Comparison of ENCODE assay signal across 16 mouse cellular contexts in the genomic region with DNA sequence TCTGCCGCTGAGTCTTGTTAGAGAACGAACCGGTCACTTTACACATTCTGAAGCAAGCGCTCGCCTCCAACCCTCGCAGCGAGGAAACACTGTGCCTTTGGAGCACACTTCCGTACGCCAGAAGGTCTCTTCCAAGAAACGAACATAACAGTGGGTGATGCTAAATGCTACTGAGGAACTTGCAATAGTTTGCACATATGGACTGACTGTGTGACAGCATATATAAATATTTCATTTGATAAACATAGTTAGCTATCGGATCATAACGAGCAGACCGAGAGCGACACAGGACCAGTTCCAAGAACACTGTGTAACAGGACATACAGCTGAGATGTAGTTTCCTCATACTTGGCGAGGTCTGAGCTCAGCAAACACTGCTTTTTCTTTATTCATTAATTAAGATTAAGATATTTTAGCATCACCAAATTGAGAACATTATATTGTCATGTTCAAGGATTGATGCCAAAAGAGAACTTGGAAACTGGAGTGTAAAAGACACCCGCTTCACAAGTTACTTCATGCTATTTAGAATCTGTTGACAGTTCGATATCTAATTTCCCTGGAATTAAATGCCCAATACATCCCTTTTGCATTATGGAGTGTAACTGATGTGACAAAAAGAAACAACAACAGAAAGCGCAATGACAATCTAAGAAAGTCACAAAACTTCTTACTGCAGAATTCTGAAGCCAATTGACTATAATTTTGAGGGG.
DNase-seq lines count a peak whose midpoint lies in the region; ATAC-seq and TF ChIP-seq lines count a peak whose summit lies in the region.
"Had no signal": no experiment of that assay in that cellular context is flagged by ENCODE, and none has a peak within 500 bp of the region (broad histone marks: within the 10 kb centered on the region; RNA-seq: fewer than 3 reads in every experiment).

No protein-coding gene starts in this region.

- ATAC-seq in forebrain, embryonic 15.5 days (replicated peaks) = peak; percentile 75
- no peak for ATAC-seq in forebrain, embryonic 11.5 days (replicated peaks; ENCODE audit: low FRiP score)

- no peak for TF ChIP-seq CTCF in thymus, adult 2 months (IDR thresholded peaks at IDR 0.05; ENCODE audit: borderline replicate concordance, control insufficient read depth, extremely low read depth, insufficient read depth, low read length, poor library complexity)

- H3K36me3 ChIP-seq in forebrain, embryonic 15.5 days = no peaks in the 10 kb centered on the region
- H3K36me3 ChIP-seq in forebrain, embryonic 11.5 days (ENCODE audit: control insufficient read depth, insufficient read depth, low read length) = no peaks in the 10 kb centered on the region
- H3K36me3 ChIP-seq in thymus, adult 2 months (ENCODE audit: control insufficient read depth, insufficient read depth, low read length) = no peaks in the 10 kb centered on the region
- H3K36me3 ChIP-seq: embryonic facial prominence, embryonic 13.5 days; neural tube, embryonic 12.5 days had no signal

- no peaks in the 10 kb centered on the region for H3K9me3 ChIP-seq in forebrain, embryonic 15.5 days
- no peaks in the 10 kb centered on the region for H3K9me3 ChIP-seq in forebrain, embryonic 11.5 days (ENCODE audit: control insufficient read depth, low read length)
- H3K9me3 ChIP-seq: embryonic facial prominence, embryonic 13.5 days; neural tube, embryonic 12.5 days had no signal

- no peak overlapping the region for H3K9ac ChIP-seq in forebrain, embryonic 15.5 days (replicated peaks)
- H3K9ac ChIP-seq in forebrain, embryonic 11.5 days (ENCODE audit: low read length) = no peak overlapping the region
- H3K9ac ChIP-seq: embryonic facial prominence, embryonic 13.5 days; liver, embryonic 14.5 days; neural tube, embryonic 12.5 days had no signal

- no peak overlapping the region for H3K27ac ChIP-seq in forebrain, embryonic 15.5 days (replicated peaks)
- no peak overlapping the region for H3K27ac ChIP-seq in forebrain, embryonic 11.5 days (ENCODE audit: low read depth, low read length)
- H3K27ac ChIP-seq in thymus, adult 2 months (ENCODE audit: control insufficient read depth, insufficient read depth, low read length) = no peak overlapping the region
- H3K27ac ChIP-seq: embryonic facial prominence, embryonic 13.5 days; liver, embryonic 14.5 days; neural tube, embryonic 12.5 days had no signal

- no peak for DNase-seq in forebrain, embryonic 11.5 days (ENCODE audit: low spot score)
- DNase-seq in testis, postnatal 14 days (ENCODE audit: low spot score) = peak; percentile 17
- DNase-seq in testis, postnatal 10 days (ENCODE audit: low spot score) = no peak
- peak; percentile 29 to 37 for DNase-seq in layer of hippocampus, postnatal 36 days
- DNase-seq in embryo, embryonic 11 days = no peak
- DNase-seq in spleen, postnatal 36 days (ENCODE audit: low spot score in 2 of 2) = no peak
- DNase-seq in thymus, adult 2 months = no peak
- DNase-seq: gastrocnemius, postnatal 14 days; heart, postnatal 10 days; kidney, postnatal 36 days; retina, postnatal 1 day had no signal

- H3K4me3 ChIP-seq in forebrain, embryonic 15.5 days = no peak overlapping the region
- no peak overlapping the region for H3K4me3 ChIP-seq in forebrain, embryonic 11.5 days (ENCODE audit: low read depth, low read length)
- no peak overlapping the region for H3K4me3 ChIP-seq in thymus, adult 2 months (ENCODE audit: control insufficient read depth, insufficient read depth, low read length)
- H3K4me3 ChIP-seq: embryonic facial prominence, embryonic 13.5 days; neural tube, embryonic 12.5 days had no signal

- no peak overlapping the region for H3K4me2 ChIP-seq in forebrain, embryonic 15.5 days (replicated peaks)
- H3K4me2 ChIP-seq in forebrain, embryonic 11.5 days (ENCODE audit: low read depth, low read length, severe bottlenecking) = no peak overlapping the region
- H3K4me2 ChIP-seq: embryonic facial prominence, embryonic 13.5 days; midbrain, embryonic 11.5 days; neural tube, embryonic 12.5 days had no signal

- H3K4me1 ChIP-seq in forebrain, embryonic 15.5 days = no peaks in the 10 kb centered on the region
- H3K4me1 ChIP-seq in forebrain, embryonic 11.5 days (replicated peaks; ENCODE audit: control insufficient read depth, insufficient read depth, low read length) = no peaks in the 10 kb centered on the region
- H3K4me1 ChIP-seq in thymus, adult 2 months (replicated peaks; ENCODE audit: control insufficient read depth, insufficient read depth, low read length) = no peaks in the 10 kb centered on the region

- TF ChIP-seq POLR2A in thymus, adult 2 months (IDR thresholded peaks at IDR 0.05; ENCODE audit: control insufficient read depth, extremely low read depth, insufficient read depth, low read length, poor library complexity) = no peak

- no peaks in the 10 kb centered on the region for H3K27me3 ChIP-seq in forebrain, embryonic 15.5 days
- no peaks in the 10 kb centered on the region for H3K27me3 ChIP-seq in forebrain, embryonic 11.5 days (ENCODE audit: control insufficient read depth, insufficient read depth, low read length)
- H3K27me3 ChIP-seq in thymus, adult 2 months (ENCODE audit: control insufficient read depth, insufficient read depth, low read length) = no peaks in the 10 kb centered on the region
- H3K27me3 ChIP-seq: embryonic facial prominence, embryonic 13.5 days; neural tube, embryonic 12.5 days had no signal

- 73% methylated on average over 18 of the region's 18 CpGs for WGBS in forebrain, embryonic 15.5 days
- WGBS in forebrain, embryonic 11.5 days = 93% methylated on average over 18 of the region's 18 CpGs
- 96% methylated on average over 18 of the region's 18 CpGs for WGBS in thymus, adult 2 months

Comparison
In these comparisons a context has a peak if more than half of its experiments do, and no peak if none do; other contexts are left out.
1. DNase-seq: peak in testis, postnatal 14 days (single experiment) and layer of hippocampus, postnatal 36 days (2 of 2); none in forebrain, embryonic 11.5 days (single experiment), testis, postnatal 10 days (single experiment), embryo, embryonic 11 days (single experiment), spleen, postnatal 36 days (0 of 2) and thymus, adult 2 months (single experiment).